Mouse (Mus musculus): ENCODE measurements around the gene Tmbim1. TPM values are rescaled to one million over a fixed set of nuclear protein-coding genes. Genes with fewer than 3 reads are reported as not detected.

Tmbim1 gene
- polyA plus RNA-seq (2015; fragmentation: Nextera tagmentation; extraction: Ambion mirVana) = 18.5 and 18.7 TPM in 2 replicates

GRCm38 (mm10) chr1:74305522-74305921 lies at the start of gene Tmbim1:
Gene Tmbim1 (minus strand): TSS chr1:74305622.
- no peaks in the 10 kb centered on the region for H3K36me3 ChIP-seq (replicated peaks; ENCODE audit: insufficient read depth, low read length)
- peak within 1 kb of the TSS; percentile 78; the same call in 1 of the 2 replicates for H3K9ac ChIP-seq (replicated peaks)
- WGBS (ENCODE audit: insufficient replicate concordance) = 90% methylated on average over 2 of the region's 2 CpGs
- H3K27me3 ChIP-seq (ENCODE audit: insufficient read depth, low read length) = no peaks in the 10 kb centered on the region
- H3K9me3 ChIP-seq (ENCODE audit: low read length) = no peaks in the 10 kb centered on the region
- peaks cover 34% of the 10 kb centered on the region for H3K4me1 ChIP-seq (ENCODE audit: insufficient read depth)
- TF ChIP-seq CTCF (IDR thresholded peaks at IDR 0.05; ENCODE audit: low read depth) = no peak
- TF ChIP-seq EP300 (IDR thresholded peaks at IDR 0.05; ENCODE audit: low read depth) = no peak
- 0 out of 2 replicates have a peak within 1 kb of the TSS, but pooled peaks have one; percentile 85 for H3K27ac ChIP-seq (ENCODE audit: low read depth)
- peak within 1 kb of the TSS; percentile 70 for H3K4me3 ChIP-seq (ENCODE audit: low read depth, low read length)
- DNase-seq = no peak
- peak within 1 kb of the TSS; percentile 82 for H3K4me2 ChIP-seq (ENCODE audit: low read depth, low read length)
- no peak for ATAC-seq

GRCm38 (mm10) chr1:74353453-74354229 lies 48.2 kb upstream of the Tmbim1 start:
- 83% methylated on average over 9 of the region's 9 CpGs for WGBS (ENCODE audit: insufficient replicate concordance)

GRCm38 (mm10) chr1:74352532-74353096 lies 47.2 kb upstream of the Tmbim1 start:
- Histone ChIP-seq H3K36me3 (replicated peaks; ENCODE audit: insufficient read depth, low read length) (no peaks in the 10 kb centered on the region), H3K4me3 (ENCODE audit: low read depth, low read length) (no peak overlapping the region), H3K4me2 (ENCODE audit: low read depth, low read length) (no peak overlapping the region), H3K4me1 (ENCODE audit: insufficient read depth) (no peaks in the 10 kb centered on the region), H3K9ac (replicated peaks) (no peak overlapping the region), H3K27ac (ENCODE audit: low read depth) (no peak overlapping the region), H3K27me3 (ENCODE audit: insufficient read depth, low read length) (no peaks in the 10 kb centered on the region), H3K9me3 (ENCODE audit: low read length) (no peaks in the 10 kb centered on the region)
- TF ChIP-seq EP300 (IDR thresholded peaks at IDR 0.05; ENCODE audit: low read depth) (peak; percentile 53; the same call in 1 of the 2 replicates), CTCF (IDR thresholded peaks at IDR 0.05; ENCODE audit: low read depth) (no peak)
- WGBS (ENCODE audit: insufficient replicate concordance) = 73% methylated on average over 5 of the region's 5 CpGs
- ATAC-seq (peak; percentile 48; the same call in 1 of the 2 replicates), DNase-seq (no peak)

More at GRCm38 (mm10) chr1:74353453-74354229, 48.2 kb upstream of the Tmbim1 start:
- Histone ChIP-seq H3K4me3 (ENCODE audit: low read depth, low read length) (no peak overlapping the region), H3K4me1 (ENCODE audit: insufficient read depth) (no peaks in the 10 kb centered on the region), H3K9me3 (ENCODE audit: low read length) (no peaks in the 10 kb centered on the region), H3K27ac (ENCODE audit: low read depth) (no peak overlapping the region), H3K9ac (replicated peaks) (no peak overlapping the region), H3K36me3 (replicated peaks; ENCODE audit: insufficient read depth, low read length) (no peaks in the 10 kb centered on the region), H3K4me2 (ENCODE audit: low read depth, low read length) (no peak overlapping the region), H3K27me3 (ENCODE audit: insufficient read depth, low read length) (no peaks in the 10 kb centered on the region)
- DNase-seq (no peak), ATAC-seq (no peak)
- TF ChIP-seq EP300 (IDR thresholded peaks at IDR 0.05; ENCODE audit: low read depth) = no peak
- TF ChIP-seq CTCF (IDR thresholded peaks at IDR 0.05; ENCODE audit: low read depth) = no peak

DNA sequence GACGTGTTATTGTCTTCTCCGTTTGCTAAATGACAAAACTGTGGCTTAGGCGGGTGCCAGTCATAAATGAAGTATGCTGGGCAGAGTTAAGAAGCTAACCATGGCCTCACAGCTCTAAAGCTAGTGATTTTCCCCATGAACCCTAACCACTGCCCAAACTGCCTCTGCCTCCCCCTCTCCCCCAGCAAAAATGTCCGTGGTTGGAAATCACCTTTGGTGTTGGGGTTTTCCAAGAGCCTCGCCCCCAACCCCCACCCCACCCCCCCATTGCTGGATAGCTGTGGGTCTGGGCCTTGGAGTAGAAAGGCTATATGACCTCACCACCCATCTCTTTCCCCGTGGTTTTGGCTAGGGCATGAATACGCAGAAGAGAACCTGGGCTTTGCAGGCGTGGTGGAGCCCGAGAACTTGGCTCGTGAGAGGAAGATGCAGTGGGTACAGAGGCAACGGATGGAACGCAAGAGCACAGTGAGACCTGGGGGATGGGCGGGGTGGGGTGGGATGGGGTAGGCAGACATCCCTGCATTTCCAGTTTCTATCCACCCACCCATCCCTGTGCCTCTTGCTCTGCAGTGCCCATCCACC lies 45.9 kb upstream of the Tmbim1 start:
- no peaks in the 10 kb centered on the region for H3K4me1 ChIP-seq (ENCODE audit: insufficient read depth)

DNA sequence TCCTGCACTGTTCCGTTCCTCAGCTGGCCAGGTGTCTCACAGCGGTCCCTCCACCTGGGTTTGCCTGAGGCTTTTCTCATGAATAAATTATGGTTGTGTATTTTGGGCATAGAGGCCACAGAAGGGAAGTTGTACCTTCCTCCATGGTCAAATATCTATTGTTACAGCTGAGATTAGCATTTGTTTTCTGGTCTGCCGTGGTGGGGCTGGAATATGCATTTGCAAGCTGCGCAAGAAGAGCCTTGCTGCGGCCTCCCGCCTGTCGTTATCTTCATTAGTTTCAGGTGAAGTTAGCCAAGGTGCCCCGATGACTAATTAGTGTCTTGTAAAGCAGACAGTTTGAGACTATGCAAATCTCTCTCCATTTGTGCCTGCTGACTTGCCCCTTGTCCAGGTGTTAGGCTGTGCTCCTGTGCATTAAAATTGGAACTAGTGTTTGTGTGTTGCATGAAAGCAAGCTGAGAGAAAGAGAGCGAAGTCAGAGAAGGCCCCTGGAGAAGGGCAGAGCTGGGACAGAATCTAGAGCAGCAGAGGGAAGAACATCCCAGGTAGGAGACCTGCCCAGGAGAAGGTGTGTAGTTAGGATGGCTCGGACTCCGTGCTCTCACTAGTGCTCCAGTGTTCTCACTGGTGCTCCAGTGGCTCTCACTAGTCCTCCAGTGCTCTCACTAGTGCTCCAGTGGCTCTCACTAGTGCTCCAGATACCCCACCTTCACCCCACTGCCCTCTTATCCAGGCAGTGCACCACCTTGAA lies 38.9 kb upstream of the Tmbim1 start:
- H3K4me2 ChIP-seq (ENCODE audit: low read depth, low read length) = no peak overlapping the region
- no peaks in the 10 kb centered on the region for H3K9me3 ChIP-seq (ENCODE audit: low read length)
- H3K9ac ChIP-seq (replicated peaks) = no peak overlapping the region
- peaks cover 6% of the 10 kb centered on the region; the same call in 1 of the 2 replicates for H3K4me1 ChIP-seq (ENCODE audit: insufficient read depth)
- no peaks in the 10 kb centered on the region for H3K27me3 ChIP-seq (ENCODE audit: insufficient read depth, low read length)
- no peak overlapping the region for H3K4me3 ChIP-seq (ENCODE audit: low read depth, low read length)
- TF ChIP-seq CTCF (IDR thresholded peaks at IDR 0.05; ENCODE audit: low read depth) (no peak), EP300 (IDR thresholded peaks at IDR 0.05; ENCODE audit: low read depth) (no peak)
- WGBS (ENCODE audit: insufficient replicate concordance) = 69% methylated on average over 11 of the region's 11 CpGs
- no peak overlapping the region for H3K27ac ChIP-seq (ENCODE audit: low read depth)
- ATAC-seq (no peak), DNase-seq (no peak)
- H3K36me3 ChIP-seq (replicated peaks; ENCODE audit: insufficient read depth, low read length) = no peaks in the 10 kb centered on the region

More for the DNA sequence above, 45.9 kb upstream of the Tmbim1 start:
- H3K9ac ChIP-seq (replicated peaks) = no peak overlapping the region
- no peak for ATAC-seq
- no peak for TF ChIP-seq EP300 (IDR thresholded peaks at IDR 0.05; ENCODE audit: low read depth)
- TF ChIP-seq CTCF (IDR thresholded peaks at IDR 0.05; ENCODE audit: low read depth) = no peak
- no peak overlapping the region for H3K4me3 ChIP-seq (ENCODE audit: low read depth, low read length)
- no peak for DNase-seq
- 78% methylated on average over 13 of the region's 13 CpGs for WGBS (ENCODE audit: insufficient replicate concordance)
- no peak overlapping the region for H3K27ac ChIP-seq (ENCODE audit: low read depth)
- H3K36me3 ChIP-seq (replicated peaks; ENCODE audit: insufficient read depth, low read length) = no peaks in the 10 kb centered on the region
- H3K27me3 ChIP-seq (ENCODE audit: insufficient read depth, low read length) = no peaks in the 10 kb centered on the region
- no peak overlapping the region for H3K4me2 ChIP-seq (ENCODE audit: low read depth, low read length)
- no peaks in the 10 kb centered on the region for H3K9me3 ChIP-seq (ENCODE audit: low read length)

Data from liver, postnatal 0 days (tissue).